Mouse (Mus musculus) effector memory CD4-positive, alpha-beta T cell, adult 7 months (primary cell): ENCODE results near the gene Gm10058. TPM values are rescaled to one million over a fixed set of nuclear protein-coding genes. Genes with fewer than 3 reads are reported as not detected.

Source experiments
- polyA plus RNA-seq: library from polyadenylated mRNA; unstranded; fragments of 100-300 nt; shearing (Covaris generic); gene quantifications from one replicate; pipeline ENCODE4 v1.2.1, GENCODE M21; 2017

Gm10058 gene
- polyA plus RNA-seq: not detected

GRCm38 (mm10) chrX:27946785-27947184, at the start of gene Gm10058:
Gene Gm10058 (minus strand): TSS chrX:27946885.

